In genomic region chr5:31110781-31111180, GRCm38 (mm10) we compare ENCODE assay signal across 16 mouse cellular contexts. TPM values are rescaled to one million over a fixed set of nuclear protein-coding genes. Genes with fewer than 3 reads are reported as not detected.
DNase-seq lines count a peak whose midpoint lies in the region; ATAC-seq and TF ChIP-seq lines count a peak whose summit lies in the region.
"Had no signal": no experiment of that assay in that cellular context is flagged by ENCODE, and none has a peak within 500 bp of the region (broad histone marks: within the 10 kb centered on the region; RNA-seq: fewer than 3 reads in every experiment).

No protein-coding gene starts in this region.

- 36% methylated on average over 7 of the region's 7 CpGs for WGBS in forebrain, postnatal 0 days
- WGBS in forebrain, embryonic 10.5 days: 42% methylated on average over 7 of the region's 7 CpGs
- WGBS in liver, postnatal 0 days (ENCODE audit: insufficient replicate concordance): 14% methylated on average over 7 of the region's 7 CpGs

- H3K4me1 ChIP-seq in forebrain, postnatal 0 days (ENCODE audit: insufficient read depth): no peaks in the 10 kb centered on the region
- no peaks in the 10 kb centered on the region for H3K4me1 ChIP-seq in forebrain, embryonic 10.5 days
- H3K4me1 ChIP-seq in liver, postnatal 0 days (ENCODE audit: insufficient read depth): no peaks in the 10 kb centered on the region
- H3K4me1 ChIP-seq: hindbrain, embryonic 15.5 days had no signal

- TF ChIP-seq CTCF in forebrain, postnatal 0 days (IDR thresholded peaks at IDR 0.05; ENCODE audit: low read depth): peak; percentile 57
- peak; percentile 61 for TF ChIP-seq CTCF in liver, postnatal 0 days (IDR thresholded peaks at IDR 0.05; ENCODE audit: low read depth)

- TF ChIP-seq EP300 in liver, postnatal 0 days (IDR thresholded peaks at IDR 0.05; ENCODE audit: low read depth): no peak

- ATAC-seq in forebrain, postnatal 0 days: no peak
- no peak for ATAC-seq in liver, postnatal 0 days
- peak; percentile 55; the same call in 1 of the 2 replicates for ATAC-seq in megakaryocyte progenitor cell, adult 5-6 weeks (replicated peaks; ENCODE audit: poor library complexity)

- no peaks in the 10 kb centered on the region for H3K36me3 ChIP-seq in forebrain, postnatal 0 days (ENCODE audit: insufficient read depth)
- no peaks in the 10 kb centered on the region for H3K36me3 ChIP-seq in forebrain, embryonic 10.5 days (replicated peaks)
- no peaks in the 10 kb centered on the region for H3K36me3 ChIP-seq in liver, postnatal 0 days (replicated peaks; ENCODE audit: insufficient read depth, low read length)
- H3K36me3 ChIP-seq: G1E; hindbrain, embryonic 15.5 days had no signal

- no peak overlapping the region for H3K4me3 ChIP-seq in forebrain, postnatal 0 days (ENCODE audit: low read depth, low read length)
- no peak overlapping the region for H3K4me3 ChIP-seq in forebrain, embryonic 10.5 days
- no peak overlapping the region for H3K4me3 ChIP-seq in liver, postnatal 0 days (ENCODE audit: low read depth, low read length)
- H3K4me3 ChIP-seq: hindbrain, embryonic 15.5 days; myocyte had no signal

- no peaks in the 10 kb centered on the region for H3K27me3 ChIP-seq in forebrain, postnatal 0 days (ENCODE audit: insufficient read depth, low read length)
- H3K27me3 ChIP-seq in forebrain, embryonic 10.5 days (ENCODE audit: poor library complexity, severe bottlenecking): no peaks in the 10 kb centered on the region
- no peaks in the 10 kb centered on the region for H3K27me3 ChIP-seq in liver, postnatal 0 days (ENCODE audit: insufficient read depth, low read length)
- H3K27me3 ChIP-seq: hindbrain, embryonic 15.5 days had no signal

- H3K9ac ChIP-seq in forebrain, postnatal 0 days: no peak overlapping the region
- H3K9ac ChIP-seq in liver, postnatal 0 days (replicated peaks): no peak overlapping the region
- H3K9ac ChIP-seq: hindbrain, embryonic 15.5 days had no signal

- no peak overlapping the region for H3K4me2 ChIP-seq in forebrain, postnatal 0 days (ENCODE audit: low read depth)
- H3K4me2 ChIP-seq in liver, postnatal 0 days (ENCODE audit: low read depth, low read length): no peak overlapping the region
- H3K4me2 ChIP-seq: heart, embryonic 11.5 days; hindbrain, embryonic 15.5 days had no signal

- DNase-seq in forebrain, postnatal 0 days: no peak
- DNase-seq in forebrain, embryonic 10.5 days (ENCODE audit: extremely low spot score, low spot score): no peak
- DNase-seq in liver, postnatal 0 days: no peak
- DNase-seq in liver: no peak
- DNase-seq in MN1 (ENCODE audit: low spot score): peak; percentile 30
- no peak for DNase-seq in left cerebral cortex, adult 18-20 months (ENCODE audit: low spot score in 2 of 2)
- no peak for DNase-seq in heart, adult 9 months (ENCODE audit: low spot score in 2 of 2)
- DNase-seq: layer of hippocampus, postnatal 36 days; lung, adult 18-20 months had no signal

- H3K27ac ChIP-seq in forebrain, postnatal 0 days (ENCODE audit: low read depth, low read length): no peak overlapping the region
- H3K27ac ChIP-seq in forebrain, embryonic 10.5 days: no peak overlapping the region
- no peak overlapping the region for H3K27ac ChIP-seq in liver, postnatal 0 days (ENCODE audit: low read depth)
- H3K27ac ChIP-seq: hindbrain, embryonic 15.5 days had no signal

- H3K9me3 ChIP-seq in forebrain, postnatal 0 days (ENCODE audit: low read length): no peaks in the 10 kb centered on the region
- H3K9me3 ChIP-seq in forebrain, embryonic 10.5 days: no peaks in the 10 kb centered on the region
- H3K9me3 ChIP-seq in liver, postnatal 0 days (ENCODE audit: low read length): no peaks in the 10 kb centered on the region
- H3K9me3 ChIP-seq: G1E; hindbrain, embryonic 15.5 days had no signal

RNA-seq across cellular contexts. Expression of gene Slc30a3, which starts 2.7 kb away (rescaled TPM):
- 2.5 and 2.8 TPM in 2 replicates for total RNA-seq in forebrain, postnatal 0 days (2014; rRNA removed)
- polyA plus RNA-seq in forebrain, postnatal 0 days (2015; fragmentation: Nextera tagmentation; extraction: Ambion mirVana): 3.5 and 4.5 TPM in 2 replicates
- polyA plus RNA-seq in forebrain, embryonic 10.5 days (2016; fragmentation: Nextera tagmentation; extraction: Ambion mirVana): 0.32 and 0.39 TPM in 2 replicates
- polyA plus RNA-seq in liver, postnatal 0 days (2015; fragmentation: Nextera tagmentation; extraction: Ambion mirVana): 0.24 and 0.72 TPM in 2 replicates
- total RNA-seq in megakaryocyte progenitor cell, adult 5-6 weeks (2015): not detected in 2 replicates
- total RNA-seq in megakaryocyte progenitor cell, adult 5-6 weeks (2017): not detected in 2 replicates
- 100 to 1,000 TPM; 145 to 165 TPM for total RNA-seq in left cerebral cortex, adult 18-20 months (2021)
- polyA plus RNA-seq: G1E had no signal

RNA-seq across cellular contexts. Expression of gene Dnajc5g, which starts 4.7 kb away (rescaled TPM):
- not detected in 2 replicates for total RNA-seq in forebrain, postnatal 0 days (2014; rRNA removed)
- not detected in 2 replicates for polyA plus RNA-seq in forebrain, postnatal 0 days (2015; fragmentation: Nextera tagmentation; extraction: Ambion mirVana)
- not detected in 2 replicates for polyA plus RNA-seq in forebrain, embryonic 10.5 days (2016; fragmentation: Nextera tagmentation; extraction: Ambion mirVana)
- polyA plus RNA-seq in liver, postnatal 0 days (2015; fragmentation: Nextera tagmentation; extraction: Ambion mirVana): not detected in 2 replicates
- not detected in 2 replicates for total RNA-seq in megakaryocyte progenitor cell, adult 5-6 weeks (2015)
- total RNA-seq in megakaryocyte progenitor cell, adult 5-6 weeks (2017): not detected in 2 replicates
- not detected for total RNA-seq in left cerebral cortex, adult 18-20 months (2021)
- total RNA-seq: G1E; layer of hippocampus, postnatal 36 days had no signal
- polyA plus RNA-seq: frontal cortex, adult 2 months; G1E; heart, embryonic 11.5 days; hindbrain, embryonic 15.5 days; myocyte; stomach, embryonic 16.5 days had no signal

RNA-seq across cellular contexts. Expression of gene Trim54, which starts 5.7 kb away (rescaled TPM):
- total RNA-seq in forebrain, postnatal 0 days (2014; rRNA removed): not detected in 2 replicates
- polyA plus RNA-seq in forebrain, postnatal 0 days (2015; fragmentation: Nextera tagmentation; extraction: Ambion mirVana): not detected in 2 replicates
- 0.11 TPM in 1 of 2 replicates, not detected in the other for polyA plus RNA-seq in forebrain, embryonic 10.5 days (2016; fragmentation: Nextera tagmentation; extraction: Ambion mirVana)
- 0.12 and 0.86 TPM in 2 replicates for polyA plus RNA-seq in liver, postnatal 0 days (2015; fragmentation: Nextera tagmentation; extraction: Ambion mirVana)
- total RNA-seq in megakaryocyte progenitor cell, adult 5-6 weeks (2015): not detected in 2 replicates
- total RNA-seq in megakaryocyte progenitor cell, adult 5-6 weeks (2017): not detected in 2 replicates
- 1 to 10 TPM; 1.7 to 1.9 TPM for total RNA-seq in left cerebral cortex, adult 18-20 months (2021)
- total RNA-seq: G1E; layer of hippocampus, postnatal 36 days had no signal
- polyA plus RNA-seq: G1E; hindbrain, embryonic 15.5 days had no signal

RNA-seq across cellular contexts. Expression of gene Ucn, which starts 27.8 kb away (rescaled TPM):
- not detected in 2 replicates for total RNA-seq in forebrain, postnatal 0 days (2014; rRNA removed)
- polyA plus RNA-seq in forebrain, postnatal 0 days (2015; fragmentation: Nextera tagmentation; extraction: Ambion mirVana): not detected in 2 replicates
- not detected in 2 replicates for polyA plus RNA-seq in forebrain, embryonic 10.5 days (2016; fragmentation: Nextera tagmentation; extraction: Ambion mirVana)
- polyA plus RNA-seq in liver, postnatal 0 days (2015; fragmentation: Nextera tagmentation; extraction: Ambion mirVana): not detected in 2 replicates
- total RNA-seq in megakaryocyte progenitor cell, adult 5-6 weeks (2015): not detected in 2 replicates
- total RNA-seq in megakaryocyte progenitor cell, adult 5-6 weeks (2017): not detected in 2 replicates
- total RNA-seq in left cerebral cortex, adult 18-20 months (2021): 1 to 10 TPM; 1.4 to 2.8 TPM
- total RNA-seq: G1E; layer of hippocampus, postnatal 36 days had no signal
- polyA plus RNA-seq: G1E; heart, embryonic 11.5 days; hindbrain, embryonic 15.5 days; stomach, embryonic 16.5 days had no signal

RNA-seq across cellular contexts. Expression of gene Mpv17, which starts 43.3 kb away (rescaled TPM):
- 40.0 and 51.5 TPM in 2 replicates for total RNA-seq in forebrain, postnatal 0 days (2014; rRNA removed)
- polyA plus RNA-seq in forebrain, postnatal 0 days (2015; fragmentation: Nextera tagmentation; extraction: Ambion mirVana): 27.4 and 38.7 TPM in 2 replicates
- 60.4 and 63.8 TPM in 2 replicates for polyA plus RNA-seq in forebrain, embryonic 10.5 days (2016; fragmentation: Nextera tagmentation; extraction: Ambion mirVana)
- 16.5 and 17.6 TPM in 2 replicates for polyA plus RNA-seq in liver, postnatal 0 days (2015; fragmentation: Nextera tagmentation; extraction: Ambion mirVana)
- 27.1 and 35.3 TPM in 2 replicates for total RNA-seq in megakaryocyte progenitor cell, adult 5-6 weeks (2015)
- 18.0 and 32.8 TPM in 2 replicates for total RNA-seq in megakaryocyte progenitor cell, adult 5-6 weeks (2017)
- 10 to 100 TPM; 46.9 to 51.8 TPM for total RNA-seq in left cerebral cortex, adult 18-20 months (2021)

Comparison
In these comparisons a context has a peak if more than half of its experiments do, and no peak if none do; other contexts are left out.
1. RNA of gene Slc30a3, which starts 2.7 kb away (total RNA-seq): 145 to 165 TPM in left cerebral cortex, adult 18-20 months; 2.5 to 2.8 TPM in forebrain, postnatal 0 days and not detected in megakaryocyte progenitor cell, adult 5-6 weeks; every median in the first group is over 10 times any median in the second.